Mouse (Mus musculus) lung, postnatal 0 days (tissue): ENCODE measurements around the gene Gjd2. TPM values are rescaled to one million over a fixed set of nuclear protein-coding genes. Genes with fewer than 3 reads are reported as not detected.
A peak's percentile ranks its signal among the peaks of the same experiment; 100 is the strongest.

Experiments
- ATAC-seq: fragments of 200-750 bp; cut with Nextera tagmentation; 2 replicates; pipeline ENCODE4 v1.8.0; 2017; ENCODE audit warnings: moderate library complexity
- DNase-seq: peaks from one replicate; pipeline ENCODE4 v3.0.0-alpha.2; 2016; ENCODE audit warnings: low spot score
- H3K27ac ChIP-seq: fragments of 300-500 bp; sonication (generic); 2 replicates; pipeline ENCODE4 v1.5.1; 2014; ENCODE audit warnings: antibody characterized with exemption, mild to moderate bottlenecking, low read length, mixed read lengths
- H3K27me3 ChIP-seq: fragments of 300-500 bp; sonication (generic); replicated peaks from 2 replicates; pipeline ENCODE4 v1.6.1; 2014; ENCODE audit warnings: low read length, mixed read lengths; ENCODE audit not compliant: insufficient read depth
- H3K36me3 ChIP-seq: fragments of 300-500 bp; sonication (generic); 2 replicates; pipeline ENCODE4 v1.6.1; 2014; ENCODE audit warnings: low read length, mixed read lengths; ENCODE audit not compliant: insufficient read depth
- H3K4me1 ChIP-seq: fragments of 300-500 bp; sonication (generic); 2 replicates; pipeline ENCODE4 v1.6.1; 2014; ENCODE audit warnings: antibody characterized with exemption, low read depth, low read length, mixed read lengths; ENCODE audit not compliant: insufficient read depth
- H3K4me2 ChIP-seq: fragments of 300-500 bp; sonication (generic); replicated peaks from 2 replicates; pipeline ENCODE4 v1.6.1; 2014; ENCODE audit warnings: low read depth, mild to moderate bottlenecking, low read length, moderate library complexity, mixed read lengths
- H3K4me3 ChIP-seq: fragments of 300-500 bp; sonication (generic); 2 replicates; pipeline ENCODE4 v1.5.1; 2014; ENCODE audit warnings: low read depth, low read length
- H3K9ac ChIP-seq: fragments of 300-500 bp; sonication (generic); replicated peaks from 2 replicates; pipeline ENCODE4 v1.6.1; 2014; ENCODE audit warnings: low read depth, mild to moderate bottlenecking
- H3K9me3 ChIP-seq: fragments of 300-500 bp; sonication (generic); 2 replicates; pipeline ENCODE4 v1.6.1; 2016; ENCODE audit warnings: low read length, mixed read lengths
- CTCF ChIP-seq: IDR thresholded peaks from 2 replicates; pipeline ENCODE4 v1.5.1; 2016; ENCODE audit warnings: antibody characterized with exemption, mild to moderate bottlenecking
- EP300 ChIP-seq: IDR thresholded peaks from 2 replicates; pipeline ENCODE4 v1.6.1; 2016; ENCODE audit warnings: antibody characterized with exemption, mild to moderate bottlenecking, control low read depth
- WGBS: fragments of 180-500 bp; shearing (Covaris S2); extraction: QIAGEN DNeasy Blood & Tissue Kit; methylation state at CpG from one replicate; pipeline ENCODE4 v1.1.7; 2014; 5-methylcytosine and 5-hydroxymethylcytosine counted together
- polyA plus RNA-seq: library from polyadenylated mRNA; unstranded; fragments of >200 nt; fragmentation: Nextera tagmentation; extraction: Ambion mirVana; gene quantifications from 2 replicates; pipeline ENCODE4 v1.2.1, GENCODE M21; 2015

Gene Gjd2
- polyA plus RNA-seq, 1 experiment from 2014 or later = not detected

DNA sequence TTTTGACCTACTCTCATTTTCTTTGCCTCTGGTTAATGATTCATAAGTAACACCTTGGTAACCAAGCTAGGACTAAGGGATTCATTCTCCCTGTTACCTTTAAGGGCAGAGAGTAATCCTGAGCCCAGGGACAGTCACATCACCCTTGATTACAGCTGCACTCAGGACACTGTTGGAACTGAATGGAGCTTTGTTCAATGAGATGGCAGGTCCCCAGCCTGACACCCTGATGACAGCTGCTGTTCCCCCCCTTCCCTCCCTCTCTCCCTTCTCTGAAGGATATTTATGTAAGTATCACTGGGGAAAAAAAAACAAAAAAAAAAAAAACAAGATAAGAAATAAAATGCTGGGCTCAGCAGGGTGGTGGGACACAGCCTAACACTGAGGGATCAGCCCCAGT lies 16.5 kb downstream of the Gjd2 start:
- Histone ChIP-seq H3K4me2 (no peak overlapping the region), H3K9ac (no peak overlapping the region), H3K36me3 (no peaks in the 10 kb centered on the region), H3K4me3 (no peak overlapping the region), H3K9me3 (no peaks in the 10 kb centered on the region), H3K4me1 (no peaks in the 10 kb centered on the region), H3K27ac (no peak overlapping the region), H3K27me3 (no peaks in the 10 kb centered on the region)
- ATAC-seq (no peak), DNase-seq (no peak)
- TF ChIP-seq CTCF (no peak), EP300 (no peak)

DNA sequence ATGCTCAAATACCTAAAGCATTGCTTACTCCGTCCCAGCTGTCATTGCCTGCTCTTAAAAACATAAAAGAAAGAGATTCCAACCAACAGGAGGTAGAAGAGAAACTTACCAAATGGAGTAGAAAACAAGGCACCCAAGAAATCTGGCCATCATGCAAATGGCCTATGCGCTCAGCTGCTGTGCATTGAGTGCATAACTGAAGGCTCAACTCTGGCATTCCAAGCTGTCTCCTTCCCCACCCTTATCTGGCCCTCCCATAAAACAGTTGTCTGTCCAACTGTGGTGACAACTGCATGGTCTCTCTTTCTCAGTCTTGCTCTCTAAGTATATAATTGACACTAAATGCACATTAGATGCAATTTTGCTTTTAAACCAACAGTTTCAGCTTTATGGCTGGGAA lies 28.5 kb downstream of the Gjd2 start:
- Histone ChIP-seq H3K4me3 (no peak overlapping the region), H3K4me2 (no peak overlapping the region), H3K4me1 (no peaks in the 10 kb centered on the region), H3K27ac (no peak overlapping the region), H3K9ac (no peak overlapping the region), H3K36me3 (no peaks in the 10 kb centered on the region), H3K9me3 (no peaks in the 10 kb centered on the region), H3K27me3 (no peaks in the 10 kb centered on the region)
- no peak for DNase-seq
- 77% methylated on average over 2 of the region's 2 CpGs for WGBS
- TF ChIP-seq EP300 = no peak
- no peak for TF ChIP-seq CTCF
- ATAC-seq = no peak

DNA sequence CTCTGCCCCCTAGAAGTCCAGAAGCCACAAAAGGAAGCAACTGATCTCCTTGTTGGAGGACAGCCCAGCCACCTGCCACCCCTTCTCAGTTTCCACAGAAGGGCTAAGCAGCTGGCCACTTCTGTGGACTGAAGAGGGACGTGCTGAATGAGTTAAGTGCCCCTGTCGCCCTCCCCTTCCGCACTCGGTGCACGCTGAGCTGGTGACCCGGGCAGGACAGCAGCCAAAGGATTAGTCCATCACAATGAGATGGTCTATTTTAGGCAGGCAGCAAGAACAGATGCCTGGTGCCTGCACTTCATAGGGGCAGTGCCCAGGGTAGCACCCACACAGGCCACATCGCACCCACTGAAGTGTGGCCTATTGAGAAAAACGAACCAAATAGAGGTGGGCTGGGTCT lies 32.8 kb downstream of the Gjd2 start:
- no peak overlapping the region for H3K27ac ChIP-seq
- no peaks in the 10 kb centered on the region for H3K36me3 ChIP-seq
- H3K27me3 ChIP-seq = no peaks in the 10 kb centered on the region
- no peaks in the 10 kb centered on the region for H3K9me3 ChIP-seq
- H3K4me3 ChIP-seq = no peak overlapping the region
- no peak for ATAC-seq
- no peaks in the 10 kb centered on the region for H3K4me1 ChIP-seq
- 52% methylated on average over 7 of the region's 8 CpGs for WGBS
- TF ChIP-seq EP300 (no peak), CTCF (no peak)
- no peak overlapping the region for H3K9ac ChIP-seq
- DNase-seq = no peak
- H3K4me2 ChIP-seq = no peak overlapping the region

DNA sequence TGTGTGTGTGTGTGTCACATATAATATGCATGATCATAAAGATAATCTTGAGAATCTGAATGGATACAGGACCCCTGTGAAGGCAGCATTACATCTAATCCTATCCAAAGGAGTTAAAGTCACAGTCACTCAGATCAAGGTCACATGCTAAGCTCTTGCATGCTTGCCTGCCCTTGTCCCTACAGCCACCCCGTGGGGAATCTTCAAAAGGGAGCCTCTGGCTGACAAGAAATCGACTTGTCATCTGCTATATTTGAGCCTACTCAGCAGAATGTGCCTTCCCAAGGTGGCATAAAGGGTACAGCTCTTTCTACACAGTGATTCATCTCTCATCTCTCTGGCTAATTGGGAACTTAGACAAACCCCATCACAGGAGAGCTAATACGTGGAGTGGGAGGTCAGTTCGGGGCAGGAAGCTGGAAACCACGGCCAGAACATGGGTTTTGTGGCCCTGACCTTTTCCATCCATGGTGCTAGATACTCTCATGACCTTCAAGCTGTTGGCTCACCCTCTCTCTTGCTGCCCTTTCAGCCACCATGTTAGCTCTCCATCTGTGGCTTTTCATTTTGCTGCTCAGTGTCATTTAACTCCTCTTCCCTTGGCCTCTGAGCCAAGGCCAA lies 35.2 kb downstream of the Gjd2 start:
- Histone ChIP-seq H3K9ac (no peak overlapping the region), H3K4me1 (no peaks in the 10 kb centered on the region), H3K4me3 (no peak overlapping the region), H3K9me3 (no peaks in the 10 kb centered on the region), H3K4me2 (no peak overlapping the region), H3K36me3 (no peaks in the 10 kb centered on the region), H3K27me3 (no peaks in the 10 kb centered on the region), H3K27ac (no peak overlapping the region)
- no peak for TF ChIP-seq EP300
- TF ChIP-seq CTCF = no peak
- WGBS = 51% methylated on average over 5 of the region's 5 CpGs
- no peak for ATAC-seq
- no peak for DNase-seq

DNA sequence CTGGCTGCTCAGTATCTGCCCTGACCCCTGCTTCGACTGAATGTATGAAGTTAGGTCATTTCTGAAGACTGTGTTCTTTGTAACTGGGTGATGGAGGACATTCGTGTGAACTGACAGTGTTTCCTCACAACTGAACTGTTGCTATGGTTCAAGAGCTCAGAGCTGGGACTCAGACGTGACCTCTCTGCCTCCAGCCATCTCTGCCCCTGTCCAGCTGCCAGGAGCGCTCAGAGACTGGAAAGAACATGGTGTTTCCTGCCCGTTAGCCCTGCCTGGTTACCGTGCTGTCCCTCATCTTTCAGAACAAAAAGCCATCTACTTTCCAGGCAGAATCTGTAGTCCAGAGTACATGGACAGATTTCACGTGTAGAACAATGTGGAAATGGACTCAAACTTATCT lies 39.5 kb downstream of the Gjd2 start:
- H3K9ac ChIP-seq = no peak overlapping the region
- H3K4me3 ChIP-seq = no peak overlapping the region
- TF ChIP-seq EP300 (no peak), CTCF (no peak)
- H3K27ac ChIP-seq = no peak overlapping the region
- DNase-seq (no peak), ATAC-seq (no peak)
- H3K4me1 ChIP-seq = no peaks in the 10 kb centered on the region
- no peaks in the 10 kb centered on the region for H3K27me3 ChIP-seq
- no peaks in the 10 kb centered on the region for H3K9me3 ChIP-seq
- 64% methylated on average over 7 of the region's 7 CpGs for WGBS
- no peaks in the 10 kb centered on the region for H3K36me3 ChIP-seq
- H3K4me2 ChIP-seq = no peak overlapping the region

DNA sequence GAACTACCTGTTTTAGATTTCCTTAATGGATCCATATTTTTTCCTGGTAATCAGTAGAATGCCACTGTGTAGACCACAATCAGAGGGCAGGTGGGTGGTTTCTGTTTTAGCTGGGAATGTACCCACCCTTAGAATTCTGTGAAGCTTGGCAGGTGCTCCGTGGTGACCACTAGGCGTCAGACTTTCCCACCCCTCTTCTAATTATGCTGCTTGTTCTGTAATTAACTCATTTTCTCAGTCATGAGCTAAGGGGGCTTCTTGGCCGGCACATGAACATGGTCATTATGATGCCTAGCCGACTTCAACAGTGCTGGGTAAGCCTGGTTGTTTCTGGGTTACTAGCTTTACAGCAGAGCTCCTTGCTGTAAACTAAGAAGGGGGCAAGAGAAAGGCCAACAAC lies 47.0 kb downstream of the Gjd2 start:
- H3K9me3 ChIP-seq = no peaks in the 10 kb centered on the region
- H3K9ac ChIP-seq = no peak overlapping the region
- no peaks in the 10 kb centered on the region for H3K27me3 ChIP-seq
- no peak for ATAC-seq
- no peak for TF ChIP-seq EP300
- TF ChIP-seq CTCF = peak; percentile 20; the same call in 1 of the 2 replicates
- H3K27ac ChIP-seq = no peak overlapping the region
- 36% methylated on average over 4 of the region's 4 CpGs for WGBS
- no peak overlapping the region for H3K4me2 ChIP-seq
- no peak for DNase-seq
- no peak overlapping the region for H3K4me3 ChIP-seq
- H3K4me1 ChIP-seq = no peaks in the 10 kb centered on the region
- no peaks in the 10 kb centered on the region for H3K36me3 ChIP-seq

Other genes with a start within 250 kb of the Gjd2 start
- gene Scg5, start 184.5 kb downstream of the Gjd2 start, polyA plus RNA-seq = 1.6 and 2.0 TPM in 2 replicates
- 2.7 and 3.2 TPM in 2 replicates for gene Arhgap11a, start 165.0 kb downstream of the Gjd2 start, polyA plus RNA-seq
- gene Actc1, start 39.9 kb upstream of the Gjd2 start, polyA plus RNA-seq = 170 and 194 TPM in 2 replicates
- gene Aqr, start 173.4 kb upstream of the Gjd2 start, polyA plus RNA-seq = 23.3 and 31.0 TPM in 2 replicates
- gene Zfp770, start 187.8 kb upstream of the Gjd2 start, polyA plus RNA-seq = 2.3 and 2.5 TPM in 2 replicates